Mouse (Mus musculus) B cell, adult 62 days (primary cell): ENCODE results near the gene Nps. TPM values are rescaled to one million over a fixed set of nuclear protein-coding genes. Genes with fewer than 3 reads are reported as not detected.

Source experiments
- total RNA-seq: library from RNA; stranded (reverse); gene quantifications from 4 replicates; pipeline ENCODE4 v1.2.4, GENCODE M21; 2023

Nps gene
- total RNA-seq, result not detected in 4 replicates

DNA sequence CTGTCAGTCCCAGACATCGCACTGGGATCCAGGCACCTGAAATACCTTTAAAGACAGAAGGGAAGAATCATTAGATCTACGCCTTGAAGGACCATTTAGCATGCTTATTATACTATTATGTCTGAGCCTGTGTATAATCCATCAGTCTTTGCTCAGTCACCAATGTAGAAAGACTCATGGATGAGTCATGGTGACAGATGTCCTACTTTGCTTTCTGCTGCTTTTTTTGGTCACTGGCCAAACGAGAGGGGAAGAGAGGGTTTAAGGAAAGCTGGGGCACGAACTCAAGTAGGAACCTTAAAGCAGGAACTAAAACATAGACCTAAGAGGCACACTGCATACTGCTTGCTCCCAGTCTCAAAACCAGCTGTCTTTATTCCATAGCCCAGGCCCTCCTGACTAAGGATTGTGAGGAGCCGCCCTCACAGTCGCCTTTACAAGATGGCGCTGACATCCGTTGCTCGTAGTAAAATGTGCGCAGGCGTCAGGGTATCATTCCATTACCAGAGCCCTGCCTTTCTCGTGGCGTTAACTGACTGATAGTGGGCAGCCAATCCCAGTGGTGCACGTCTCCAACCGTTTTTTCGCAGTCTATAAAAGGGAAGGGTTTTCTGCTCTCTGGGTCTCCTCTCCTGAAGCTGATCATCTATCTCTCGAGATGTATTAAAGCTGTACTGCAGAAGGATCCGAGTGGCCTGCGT, at the start of gene Nps:
Nps (plus strand) TSS at position 651 of the 701 bp plus-strand sequence.

Other genes with a start within 250 kb of the Nps start
- not detected in 4 replicates for gene Foxi2, start 151.6 kb downstream of the Nps start, total RNA-seq